Mouse (Mus musculus) CD4-positive naive resting alpha-beta T cell, adult 76 days (primary cell): ENCODE measurements around the gene 4930513O06Rik. TPM values are rescaled to one million over a fixed set of nuclear protein-coding genes. Genes with fewer than 3 reads are reported as not detected.

Experiments
- total RNA-seq: library from RNA; stranded (reverse); gene quantifications from one replicate; pipeline ENCODE4 v1.2.4, GENCODE M21; 2023

Gene 4930513O06Rik
- total RNA-seq = not detected

GRCm38 (mm10) chrX:139085943-139086342, at the start of gene 4930513O06Rik:
4930513O06Rik (plus strand) TSS chrX:139086243.

GRCm38 (mm10) chrX:139085077-139085476, 966 bp upstream of the 4930513O06Rik start, which contains the start of gene Serpina7:
Serpina7 (minus strand) TSS chrX:139085236.

Other genes with a start within 250 kb of the 4930513O06Rik start
- gene Nrk, start 171.8 kb upstream of the 4930513O06Rik start, total RNA-seq = not detected
- not detected for gene Serpina7, start 1.0 kb upstream of the 4930513O06Rik start, total RNA-seq
- not detected for gene 4933428M09Rik, start 93.0 kb downstream of the 4930513O06Rik start, total RNA-seq
- not detected for gene Mum1l1, start 123.8 kb downstream of the 4930513O06Rik start, total RNA-seq
- not detected for gene Trap1a, start 247.4 kb downstream of the 4930513O06Rik start, total RNA-seq